Mouse (Mus musculus): ENCODE data around the gene Birc5.

DNA sequence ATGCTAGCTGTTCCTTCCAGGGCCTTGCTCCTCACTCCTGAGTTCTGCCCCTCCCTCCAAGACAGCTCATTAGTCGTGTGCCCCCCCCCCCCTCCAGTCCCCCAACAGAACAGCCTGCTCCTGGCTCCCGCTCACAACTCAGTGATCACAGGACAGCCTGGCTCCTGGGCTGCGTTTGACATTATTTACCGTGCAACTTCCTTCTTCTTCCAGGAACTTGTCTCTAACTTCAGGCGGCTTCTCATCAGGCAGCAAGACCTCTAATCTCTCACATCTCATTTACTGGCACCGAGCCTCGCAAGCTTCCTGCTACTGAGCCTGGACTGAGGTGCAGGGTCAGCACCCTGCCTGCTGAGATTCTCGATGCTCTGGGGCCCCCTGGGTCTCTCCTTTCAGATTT, 32.7 kb downstream of the Birc5 start:
- TF ChIP-seq FLI1 (IDR thresholded peaks at IDR 0.05; ENCODE audit: low read length), result no peak
- no peak for TF ChIP-seq GATA1 (IDR thresholded peaks at IDR 0.05; ENCODE audit: borderline replicate concordance, low read length)

Measured in megakaryocyte, embryonic 14.5 days (primary cell).